28 mouse cellular contexts compared by ENCODE assay signal in the genomic region with DNA sequence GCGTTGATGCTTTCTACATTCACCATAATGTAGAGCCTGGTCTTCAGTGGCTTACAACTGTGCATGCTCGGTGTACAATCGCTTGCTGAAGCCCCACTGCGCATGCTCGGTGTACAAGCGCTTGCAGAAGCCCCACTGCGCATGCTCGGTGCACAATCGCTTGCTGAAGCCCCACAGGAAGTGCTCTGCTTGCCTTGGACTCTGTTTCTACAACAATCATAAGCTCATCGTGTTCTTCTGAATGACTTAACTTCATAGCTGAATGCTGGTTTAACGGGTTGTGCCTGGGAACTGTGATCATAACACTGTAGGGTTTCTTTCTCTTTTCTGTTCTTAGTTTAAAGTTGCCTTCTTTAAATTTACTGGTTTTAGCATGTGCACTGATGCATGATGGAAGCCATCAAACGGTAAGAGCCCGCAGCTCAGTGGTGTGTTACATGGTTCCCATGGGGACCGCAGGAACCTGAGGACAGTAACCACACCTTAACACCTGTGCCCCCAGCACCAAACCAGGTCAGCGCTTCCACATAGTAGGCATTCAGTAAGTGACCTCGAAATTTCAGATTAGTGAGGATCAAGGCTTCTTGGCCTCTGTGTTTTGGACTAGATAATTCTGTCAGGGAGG.
DNase-seq lines count a peak whose midpoint lies in the region; ATAC-seq and TF ChIP-seq lines count a peak whose summit lies in the region.
"Had no signal": no experiment of that assay in that cellular context is flagged by ENCODE, and none has a peak within 500 bp of the region (broad histone marks: within the 10 kb centered on the region; RNA-seq: fewer than 3 reads in every experiment).

No protein-coding gene starts in this region.

- no peak overlapping the region for H3K27ac ChIP-seq in thymus, adult 2 months (ENCODE audit: control insufficient read depth, insufficient read depth, low read length)
- peak overlapping the region; percentile 25; the same call in 1 of the 2 replicates for H3K27ac ChIP-seq in spleen, adult 2 months (ENCODE audit: insufficient read depth, low read length)
- no peak overlapping the region for H3K27ac ChIP-seq in forebrain, embryonic 14.5 days (ENCODE audit: low read depth, low read length)
- H3K27ac ChIP-seq in forebrain, embryonic 13.5 days = no peak overlapping the region
- H3K27ac ChIP-seq: forebrain, embryonic 15.5 days; hindbrain, embryonic 10.5 days; hindbrain, embryonic 15.5 days; limb, embryonic 13.5 days; liver, embryonic 12.5 days; neural tube, embryonic 15.5 days had no signal

- H3K4me2 ChIP-seq in forebrain, embryonic 14.5 days (ENCODE audit: low read length) = no peak overlapping the region
- no peak overlapping the region for H3K4me2 ChIP-seq in forebrain, embryonic 13.5 days
- H3K4me2 ChIP-seq: forebrain, embryonic 15.5 days; hindbrain, embryonic 15.5 days; limb, embryonic 13.5 days; liver, embryonic 12.5 days; neural tube, embryonic 15.5 days had no signal

- H3K9me3 ChIP-seq in forebrain, embryonic 14.5 days (replicated peaks; ENCODE audit: control insufficient read depth, low read length) = no peaks in the 10 kb centered on the region
- no peaks in the 10 kb centered on the region for H3K9me3 ChIP-seq in forebrain, embryonic 13.5 days (replicated peaks)
- H3K9me3 ChIP-seq: forebrain, embryonic 15.5 days; hindbrain, embryonic 10.5 days; hindbrain, embryonic 15.5 days; limb, embryonic 13.5 days; liver, embryonic 12.5 days; neural tube, embryonic 15.5 days had no signal

- ATAC-seq in forebrain, embryonic 14.5 days = no peak
- ATAC-seq in monocyte, adult 5-6 weeks (replicated peaks; ENCODE audit: insufficient number of reproducible peaks, low FRiP score, low TSS enrichment, poor library complexity, severe bottlenecking) = no peak
- ATAC-seq in forebrain, embryonic 13.5 days = no peak
- ATAC-seq: activated CD4-positive, CD25-positive, alpha-beta regulatory T cell, adult 4 months; forebrain, embryonic 15.5 days; liver, embryonic 12.5 days had no signal

- H3K4me3 ChIP-seq in thymus, adult 2 months (ENCODE audit: control insufficient read depth, insufficient read depth, low read length) = no peak overlapping the region
- H3K4me3 ChIP-seq in spleen, adult 2 months (ENCODE audit: extremely low read depth, insufficient read depth, insufficient read length) = no peak overlapping the region
- H3K4me3 ChIP-seq in forebrain, embryonic 14.5 days (ENCODE audit: low read depth, low read length) = no peak overlapping the region
- H3K4me3 ChIP-seq in forebrain, embryonic 13.5 days = no peak overlapping the region
- H3K4me3 ChIP-seq: forebrain, embryonic 15.5 days; hindbrain, embryonic 10.5 days; hindbrain, embryonic 15.5 days; limb, embryonic 13.5 days; liver, embryonic 12.5 days; neural tube, embryonic 15.5 days had no signal

- H3K9ac ChIP-seq in forebrain, embryonic 14.5 days (ENCODE audit: low read length) = no peak overlapping the region
- no peak overlapping the region for H3K9ac ChIP-seq in forebrain, embryonic 13.5 days
- H3K9ac ChIP-seq: forebrain, embryonic 15.5 days; hindbrain, embryonic 15.5 days; limb, embryonic 13.5 days; liver, embryonic 12.5 days; neural tube, embryonic 15.5 days had no signal

- H3K27me3 ChIP-seq in thymus, adult 2 months (ENCODE audit: control insufficient read depth, insufficient read depth, low read length) = no peaks in the 10 kb centered on the region
- H3K27me3 ChIP-seq in spleen, adult 2 months (ENCODE audit: control insufficient read depth, insufficient read depth, low read length) = no peaks in the 10 kb centered on the region
- no peaks in the 10 kb centered on the region for H3K27me3 ChIP-seq in forebrain, embryonic 14.5 days (replicated peaks; ENCODE audit: control insufficient read depth, insufficient read depth, low read length)
- H3K27me3 ChIP-seq in forebrain, embryonic 13.5 days = no peaks in the 10 kb centered on the region
- H3K27me3 ChIP-seq: forebrain, embryonic 15.5 days; hindbrain, embryonic 15.5 days; limb, embryonic 13.5 days; liver, embryonic 12.5 days; neural tube, embryonic 15.5 days had no signal

- peaks cover 50% of the 10 kb centered on the region for H3K4me1 ChIP-seq in thymus, adult 2 months (replicated peaks; ENCODE audit: control insufficient read depth, insufficient read depth, low read length)
- peaks cover 8% of the 10 kb centered on the region; the same call in 1 of the 2 replicates for H3K4me1 ChIP-seq in spleen, adult 2 months (ENCODE audit: control insufficient read depth, insufficient read depth, insufficient read length)
- H3K4me1 ChIP-seq in forebrain, embryonic 14.5 days (ENCODE audit: control insufficient read depth, insufficient read depth, low read length) = no peaks in the 10 kb centered on the region
- H3K4me1 ChIP-seq in forebrain, embryonic 13.5 days = peaks cover 8% of the 10 kb centered on the region

- peaks cover 37% of the 10 kb centered on the region for H3K36me3 ChIP-seq in thymus, adult 2 months (ENCODE audit: control insufficient read depth, insufficient read depth, low read length)
- H3K36me3 ChIP-seq in spleen, adult 2 months (ENCODE audit: control insufficient read depth, insufficient read depth, low read length) = peaks cover 7% of the 10 kb centered on the region
- no peaks in the 10 kb centered on the region for H3K36me3 ChIP-seq in forebrain, embryonic 14.5 days (ENCODE audit: control insufficient read depth, insufficient read depth, low read length)
- H3K36me3 ChIP-seq in forebrain, embryonic 13.5 days (ENCODE audit: poor library complexity, severe bottlenecking) = no peaks in the 10 kb centered on the region
- H3K36me3 ChIP-seq: forebrain, embryonic 15.5 days; hindbrain, embryonic 10.5 days; hindbrain, embryonic 15.5 days; limb, embryonic 13.5 days; liver, embryonic 12.5 days; neural tube, embryonic 15.5 days had no signal

- 75% methylated on average over 16 of the region's 16 CpGs for WGBS in thymus, adult 2 months
- WGBS in spleen, adult 2 months = 54% methylated on average over 16 of the region's 16 CpGs
- WGBS in forebrain, embryonic 14.5 days = 81% methylated on average over 16 of the region's 16 CpGs
- 78% methylated on average over 16 of the region's 16 CpGs for WGBS in forebrain, embryonic 13.5 days

- TF ChIP-seq CTCF in thymus, adult 2 months (IDR thresholded peaks at IDR 0.05; ENCODE audit: borderline replicate concordance, control insufficient read depth, extremely low read depth, insufficient read depth, low read length, poor library complexity) = no peak
- no peak for TF ChIP-seq CTCF in spleen, adult 2 months (IDR thresholded peaks at IDR 0.05; ENCODE audit: extremely low read depth, insufficient read depth, insufficient read length, insufficient replicate concordance)

- no peak for TF ChIP-seq POLR2A in thymus, adult 2 months (IDR thresholded peaks at IDR 0.05; ENCODE audit: control insufficient read depth, extremely low read depth, insufficient read depth, low read length, poor library complexity)
- no peak for TF ChIP-seq POLR2A in spleen, adult 2 months (IDR thresholded peaks at IDR 0.05; ENCODE audit: low read depth, low read length)

- peak; percentile 63 for DNase-seq in thymus, postnatal 0 days (ENCODE audit: low spot score)
- DNase-seq in thymus, adult 2 months = no peak
- peak; percentile 69 for DNase-seq in R1 (ENCODE audit: low read depth, low spot score)
- peak; percentile 62 to 67 for DNase-seq in spleen, adult 2 months (ENCODE audit: low read depth in 1 of 2, low spot score in 2 of 2)
- DNase-seq in testis, postnatal 10 days (ENCODE audit: low spot score) = peak; percentile 51
- DNase-seq in forebrain, embryonic 14.5 days (ENCODE audit: low spot score) = no peak
- DNase-seq: adrenal gland, adult 2 months; adrenal gland, postnatal 36 days; cerebellum, adult 8-10 months; cerebellum, postnatal 25 days; gastrocnemius, postnatal 10 days; heart, postnatal 14 days; kidney, adult 2 months; kidney, postnatal 4 days; lung, adult 2 months; lung, postnatal 14 days; midbrain, embryonic 14.5 days; right cerebral cortex, adult 18-20 months; thymus, postnatal 36 days had no signal

Comparison
In these comparisons a context has a peak if more than half of its experiments do, and no peak if none do; other contexts are left out.
1. DNase-seq: peak in thymus, postnatal 0 days (single experiment), R1 (single experiment), spleen, adult 2 months (2 of 2) and testis, postnatal 10 days (single experiment); none in thymus, adult 2 months (single experiment) and forebrain, embryonic 14.5 days (single experiment).